Mouse (Mus musculus): ENCODE measurements around the gene Cd200r3.
A peak's percentile ranks its signal among the peaks of the same experiment; 100 is the strongest.

The Cd200r3 gene

GRCm38 (mm10) chr16:44943468-44943867 is at the start of gene Cd200r3:
Gene Cd200r3, plus strand, starts transcription at chr16:44943678.
- no peaks in the 10 kb centered on the region for H3K27me3 ChIP-seq (ENCODE audit: control insufficient read depth, insufficient read depth, low read length, poor library complexity, severe bottlenecking)
- DNase-seq (ENCODE audit: low read depth, low spot score), result no peak
- no peaks in the 10 kb centered on the region for H3K36me3 ChIP-seq (ENCODE audit: control insufficient read depth, insufficient read depth, low read length, poor library complexity, severe bottlenecking)

DNA sequence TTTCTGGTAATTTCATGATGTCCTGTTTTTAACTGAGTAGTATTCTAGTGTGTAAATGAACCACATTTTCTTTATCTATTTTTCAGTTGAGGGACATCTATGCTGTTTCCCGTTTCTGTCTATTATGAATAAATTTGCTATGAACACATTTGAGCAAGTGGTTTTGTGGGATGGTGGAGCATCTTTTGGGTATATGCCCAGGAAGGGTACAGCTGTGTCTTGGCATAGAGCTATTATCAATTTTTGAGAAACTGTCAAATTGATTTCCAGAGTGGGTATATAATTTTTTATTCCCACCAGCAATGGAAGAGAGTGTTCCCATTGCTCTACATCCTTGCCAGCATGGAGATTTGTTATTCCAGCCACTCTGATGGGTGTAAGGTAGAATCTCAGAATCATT is 11.5 kb upstream of the Cd200r3 start:
- no peak for DNase-seq (ENCODE audit: low read depth, low spot score)
- Histone ChIP-seq H3K27me3 (ENCODE audit: control insufficient read depth, insufficient read depth, low read length, poor library complexity, severe bottlenecking) (no peaks in the 10 kb centered on the region), H3K36me3 (ENCODE audit: control insufficient read depth, insufficient read depth, low read length, poor library complexity, severe bottlenecking) (no peaks in the 10 kb centered on the region)

DNA sequence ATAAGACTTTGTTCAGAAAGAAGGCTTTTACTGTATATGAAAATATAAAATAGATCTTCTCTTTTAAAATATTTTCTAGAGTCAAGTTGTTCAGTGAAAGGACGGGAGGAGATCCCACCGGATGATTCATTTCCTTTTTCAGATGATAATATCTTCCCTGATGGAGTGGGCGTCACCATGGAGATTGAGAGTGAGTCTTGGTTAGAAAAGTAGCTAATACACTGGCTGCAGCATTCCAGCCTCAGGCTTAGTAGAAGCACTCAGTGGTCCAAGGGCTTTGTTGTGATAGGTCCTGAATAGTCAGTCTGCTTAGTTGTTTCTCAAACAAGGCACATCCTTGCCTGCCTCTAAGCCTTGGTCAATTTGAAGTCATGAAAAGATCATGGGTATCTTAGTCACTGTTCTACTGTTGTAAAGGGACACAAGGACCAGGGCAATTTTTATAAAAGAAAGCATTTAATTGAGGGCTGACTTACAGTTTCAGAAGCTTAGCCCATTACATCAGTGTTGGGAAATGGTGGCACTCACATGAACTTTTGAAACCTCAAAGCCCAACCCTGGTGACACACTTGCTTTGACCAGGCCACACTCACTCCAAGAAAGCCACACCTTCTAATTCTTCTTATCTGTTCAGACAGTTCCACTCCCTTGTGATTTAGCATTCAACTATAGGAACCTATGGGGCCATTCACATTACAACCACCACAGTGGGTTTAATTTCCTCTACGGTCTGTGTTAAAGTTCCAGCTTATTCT is 8.1 kb downstream of the Cd200r3 start:
- Histone ChIP-seq H3K36me3 (ENCODE audit: control insufficient read depth, insufficient read depth, low read length, poor library complexity, severe bottlenecking) (no peaks in the 10 kb centered on the region), H3K27me3 (ENCODE audit: control insufficient read depth, insufficient read depth, low read length, poor library complexity, severe bottlenecking) (no peaks in the 10 kb centered on the region)
- DNase-seq (ENCODE audit: low read depth, low spot score), result no peak

GRCm38 (mm10) chr16:44962296-44962695 is 18.8 kb downstream of the Cd200r3 start:
- DNase-seq (ENCODE audit: low read depth, low spot score), result no peak
- no peaks in the 10 kb centered on the region for H3K36me3 ChIP-seq (ENCODE audit: control insufficient read depth, insufficient read depth, low read length, poor library complexity, severe bottlenecking)
- no peaks in the 10 kb centered on the region for H3K27me3 ChIP-seq (ENCODE audit: control insufficient read depth, insufficient read depth, low read length, poor library complexity, severe bottlenecking)

GRCm38 (mm10) chr16:44962777-44963176 is 19.3 kb downstream of the Cd200r3 start:
- no peaks in the 10 kb centered on the region for H3K27me3 ChIP-seq (ENCODE audit: control insufficient read depth, insufficient read depth, low read length, poor library complexity, severe bottlenecking)
- DNase-seq (ENCODE audit: low read depth, low spot score), result peak; percentile 82
- H3K36me3 ChIP-seq (ENCODE audit: control insufficient read depth, insufficient read depth, low read length, poor library complexity, severe bottlenecking), result no peaks in the 10 kb centered on the region

DNA sequence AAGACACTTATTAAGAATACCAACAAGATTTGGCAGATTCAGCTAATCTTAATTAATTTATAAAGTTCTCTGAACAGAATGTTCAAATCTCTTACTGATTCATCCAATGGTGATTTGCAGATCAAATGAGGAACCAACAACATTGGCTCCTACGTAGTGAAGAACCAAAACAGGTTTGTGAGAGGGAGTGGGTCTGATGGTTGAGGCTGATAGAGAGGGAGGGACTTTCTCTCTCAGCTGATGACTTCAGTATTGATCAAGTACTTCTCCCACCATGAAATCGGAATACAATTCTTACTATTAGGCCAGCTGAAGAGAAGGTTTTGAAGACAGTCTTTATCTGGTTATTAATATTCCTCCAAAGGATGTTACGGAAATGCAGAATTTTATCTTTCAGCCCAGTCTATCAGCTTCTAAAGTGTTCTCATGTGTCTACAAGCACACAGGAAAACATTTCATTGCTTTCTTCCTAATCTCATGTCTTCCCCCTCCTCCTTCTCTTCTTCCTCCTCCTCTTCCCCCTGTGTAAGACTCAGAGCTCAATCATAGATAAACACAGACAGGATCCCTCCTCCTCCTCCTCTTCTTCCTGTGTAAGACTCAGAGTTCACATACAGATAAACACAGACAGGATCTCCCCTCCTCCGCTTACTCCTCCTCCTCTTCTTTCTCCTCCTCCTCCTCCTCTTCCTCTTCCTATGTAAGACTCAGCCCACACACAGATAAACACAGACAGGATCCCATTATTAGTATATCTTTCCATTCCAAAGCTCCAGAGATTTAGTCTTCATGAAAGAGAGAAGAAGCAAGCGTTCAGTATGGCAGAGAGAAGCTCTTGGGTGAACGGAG is 21.3 kb downstream of the Cd200r3 start:
- DNase-seq (ENCODE audit: low read depth, low spot score), result peak; percentile 23
- no peaks in the 10 kb centered on the region for H3K36me3 ChIP-seq (ENCODE audit: control insufficient read depth, insufficient read depth, low read length, poor library complexity, severe bottlenecking)
- H3K27me3 ChIP-seq (ENCODE audit: control insufficient read depth, insufficient read depth, low read length, poor library complexity, severe bottlenecking), result no peaks in the 10 kb centered on the region

DNA sequence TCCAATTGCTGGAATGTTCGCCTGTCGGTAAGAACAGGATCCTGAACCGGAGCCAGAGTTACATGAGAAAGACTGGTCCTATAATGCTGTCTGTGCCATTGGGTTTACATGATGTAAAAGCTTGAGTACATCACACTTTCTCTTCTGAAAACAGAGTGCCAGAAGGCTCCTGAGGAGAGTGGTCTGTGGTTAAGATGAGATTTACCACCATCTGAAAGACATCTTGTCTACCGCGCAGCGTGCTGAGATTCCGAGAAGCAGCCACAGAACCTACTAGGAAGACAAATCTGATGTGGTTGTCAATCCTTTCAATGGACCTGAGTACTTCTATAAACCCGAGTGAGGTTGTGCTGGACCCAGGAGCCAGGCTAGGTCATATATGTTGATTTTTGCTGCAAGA is 21.9 kb downstream of the Cd200r3 start:
- no peaks in the 10 kb centered on the region for H3K27me3 ChIP-seq (ENCODE audit: control insufficient read depth, insufficient read depth, low read length, poor library complexity, severe bottlenecking)
- no peak for DNase-seq (ENCODE audit: low read depth, low spot score)

GRCm38 (mm10) chr16:44965890-44966289 is 22.4 kb downstream of the Cd200r3 start:
- Histone ChIP-seq H3K27me3 (ENCODE audit: control insufficient read depth, insufficient read depth, low read length, poor library complexity, severe bottlenecking) (no peaks in the 10 kb centered on the region), H3K36me3 (ENCODE audit: control insufficient read depth, insufficient read depth, low read length, poor library complexity, severe bottlenecking) (no peaks in the 10 kb centered on the region)
- DNase-seq (ENCODE audit: low read depth, low spot score), result no peak

More for the DNA sequence above, 21.9 kb downstream of the Cd200r3 start:
- H3K36me3 ChIP-seq (ENCODE audit: control insufficient read depth, insufficient read depth, low read length, poor library complexity, severe bottlenecking), result no peaks in the 10 kb centered on the region

- no peak for DNase-seq (ENCODE audit: low read depth, low spot score)
- H3K27me3 ChIP-seq (ENCODE audit: control insufficient read depth, insufficient read depth, low read length, poor library complexity, severe bottlenecking), result no peaks in the 10 kb centered on the region
- H3K36me3 ChIP-seq (ENCODE audit: control insufficient read depth, insufficient read depth, low read length, poor library complexity, severe bottlenecking), result no peaks in the 10 kb centered on the region
These were observed 23.4 kb downstream of the Cd200r3 start for GRCm38 (mm10) chr16:44966891-44967290.

DNA sequence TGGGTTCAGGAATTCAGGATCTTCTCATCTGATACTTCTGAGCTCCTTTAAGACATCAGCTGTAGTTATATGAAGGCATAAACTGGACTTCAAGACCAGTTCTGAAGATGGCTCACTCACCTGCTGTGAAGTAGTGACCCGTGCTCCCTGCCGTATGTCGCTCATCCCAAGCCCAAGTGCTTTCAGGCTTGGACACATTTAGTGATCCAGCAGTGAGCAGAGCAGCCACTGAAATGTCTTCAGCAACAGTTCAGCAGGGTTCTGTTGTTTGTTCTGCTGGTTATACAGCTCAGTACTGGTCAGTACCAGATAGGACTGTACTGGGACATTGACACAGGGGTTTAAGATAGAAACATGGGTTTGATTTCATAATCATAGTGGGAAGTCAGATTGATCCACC is 24.6 kb downstream of the Cd200r3 start:
- no peak for DNase-seq (ENCODE audit: low read depth, low spot score)
- Histone ChIP-seq H3K36me3 (ENCODE audit: control insufficient read depth, insufficient read depth, low read length, poor library complexity, severe bottlenecking) (no peaks in the 10 kb centered on the region), H3K27me3 (ENCODE audit: control insufficient read depth, insufficient read depth, low read length, poor library complexity, severe bottlenecking) (no peaks in the 10 kb centered on the region)

DNA sequence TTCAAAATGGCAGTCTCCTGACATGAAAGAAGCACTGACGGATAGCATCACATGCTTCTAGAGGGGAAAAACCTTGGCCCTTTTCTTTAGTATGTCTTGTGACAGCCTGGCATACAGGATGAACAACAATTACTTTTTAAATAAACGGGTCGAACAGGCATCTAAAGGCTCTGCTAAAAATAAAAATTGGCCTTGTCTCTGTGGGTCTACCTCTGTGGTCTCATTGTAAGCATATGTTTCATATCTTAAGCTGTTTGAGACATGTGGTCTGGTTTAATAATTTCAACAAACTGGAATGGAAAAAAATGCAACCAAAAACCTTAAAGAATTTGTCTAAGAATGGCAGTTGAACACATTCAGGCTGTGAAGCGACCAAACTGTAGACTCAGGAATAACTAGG is 27.4 kb downstream of the Cd200r3 start:
- Histone ChIP-seq H3K27me3 (ENCODE audit: control insufficient read depth, insufficient read depth, low read length, poor library complexity, severe bottlenecking) (no peaks in the 10 kb centered on the region), H3K36me3 (ENCODE audit: control insufficient read depth, insufficient read depth, low read length, poor library complexity, severe bottlenecking) (no peaks in the 10 kb centered on the region)
- no peak for DNase-seq (ENCODE audit: low read depth, low spot score)

DNA sequence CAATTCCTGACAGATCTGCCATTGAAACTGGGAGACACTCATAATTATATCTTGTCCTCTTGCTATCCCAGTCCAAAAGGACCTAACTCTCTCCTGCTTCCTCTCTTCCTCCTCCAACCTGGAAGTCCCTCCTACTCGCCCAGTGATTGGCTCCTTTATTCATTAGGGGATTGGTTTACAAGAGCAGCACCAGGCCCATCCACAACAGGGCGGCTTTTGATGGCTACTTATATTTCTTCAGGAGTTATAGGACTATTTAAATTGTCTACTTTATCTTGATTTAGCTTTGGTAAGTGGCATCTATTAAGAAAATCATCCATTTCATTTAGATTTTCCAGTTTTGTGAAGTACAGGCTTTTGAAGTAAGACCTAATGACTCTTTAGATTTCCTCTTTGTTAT is 30.6 kb downstream of the Cd200r3 start:
- DNase-seq (ENCODE audit: low read depth, low spot score), result no peak
- Histone ChIP-seq H3K36me3 (ENCODE audit: control insufficient read depth, insufficient read depth, low read length, poor library complexity, severe bottlenecking) (no peaks in the 10 kb centered on the region), H3K27me3 (ENCODE audit: control insufficient read depth, insufficient read depth, low read length, poor library complexity, severe bottlenecking) (no peaks in the 10 kb centered on the region)

DNA sequence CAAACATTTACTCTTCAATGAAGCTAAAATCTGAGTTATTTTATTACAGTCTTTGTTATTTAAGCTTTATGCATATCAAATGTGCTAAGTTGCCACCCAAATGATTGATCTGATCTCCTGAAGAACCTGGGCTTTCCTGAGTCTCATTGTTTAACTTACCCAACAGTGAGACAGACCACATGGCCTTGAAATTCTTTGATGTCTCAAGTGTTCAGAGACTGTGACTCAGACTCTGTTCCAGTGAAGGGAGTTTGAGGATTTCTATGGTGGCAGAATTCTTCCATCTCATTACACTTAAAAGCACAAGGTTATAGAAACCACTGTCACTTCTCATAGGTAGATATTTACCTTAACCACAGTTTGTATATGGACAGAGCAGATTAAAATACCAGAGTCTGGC is 32.6 kb downstream of the Cd200r3 start:
- Histone ChIP-seq H3K36me3 (ENCODE audit: control insufficient read depth, insufficient read depth, low read length, poor library complexity, severe bottlenecking) (no peaks in the 10 kb centered on the region), H3K27me3 (ENCODE audit: control insufficient read depth, insufficient read depth, low read length, poor library complexity, severe bottlenecking) (no peaks in the 10 kb centered on the region)
- no peak for DNase-seq (ENCODE audit: low read depth, low spot score)

DNA sequence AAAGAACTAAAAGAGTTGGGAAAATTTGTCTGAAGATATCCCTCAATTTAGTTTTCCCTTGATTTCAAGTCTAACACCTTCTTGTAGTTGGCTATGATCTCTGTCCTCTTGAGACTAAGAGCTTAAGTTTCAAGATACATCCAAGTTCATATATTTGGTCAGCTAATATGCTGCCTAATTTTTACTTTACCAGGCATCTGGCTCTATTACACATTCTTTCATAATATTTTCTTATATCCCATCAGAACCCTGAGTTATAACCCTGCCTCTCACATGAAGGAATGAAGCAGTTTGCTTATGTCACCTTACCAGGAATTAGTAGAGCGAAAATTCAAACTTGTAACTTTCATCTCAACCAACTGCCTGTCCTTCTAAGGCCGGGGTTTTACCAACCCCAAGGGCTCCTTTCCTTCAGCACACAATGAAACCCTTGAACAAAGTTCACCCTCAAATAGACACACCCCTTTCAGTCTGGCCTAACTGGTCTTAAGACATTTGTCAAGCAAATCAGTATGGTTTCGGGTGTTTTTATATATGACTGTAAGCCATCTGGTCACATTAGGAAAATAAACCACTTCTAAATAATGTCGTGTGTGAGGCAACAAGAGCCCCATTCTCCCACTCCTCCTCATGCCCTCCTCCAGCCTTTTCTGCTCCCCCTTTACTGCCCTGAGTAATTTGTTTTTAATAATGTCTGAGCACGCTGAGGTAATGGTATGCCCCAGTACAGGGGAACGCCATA is 33.6 kb downstream of the Cd200r3 start:
- no peak for DNase-seq (ENCODE audit: low read depth, low spot score)
- Histone ChIP-seq H3K36me3 (ENCODE audit: control insufficient read depth, insufficient read depth, low read length, poor library complexity, severe bottlenecking) (no peaks in the 10 kb centered on the region), H3K27me3 (ENCODE audit: control insufficient read depth, insufficient read depth, low read length, poor library complexity, severe bottlenecking) (no peaks in the 10 kb centered on the region)

GRCm38 (mm10) chr16:44978193-44978592 is 34.7 kb downstream of the Cd200r3 start:
- H3K27me3 ChIP-seq (ENCODE audit: control insufficient read depth, insufficient read depth, low read length, poor library complexity, severe bottlenecking), result no peaks in the 10 kb centered on the region
- no peak for DNase-seq (ENCODE audit: low read depth, low spot score)
- H3K36me3 ChIP-seq (ENCODE audit: control insufficient read depth, insufficient read depth, low read length, poor library complexity, severe bottlenecking), result no peaks in the 10 kb centered on the region

Measured in splenic B cell, adult 2 months (primary cell).